Mouse (Mus musculus) limb, embryonic 13.5 days (tissue): Measurements from ENCODE around the gene Man2b1. TPM values are rescaled to one million over a fixed set of nuclear protein-coding genes. Genes with fewer than 3 reads are reported as not detected.
"Not testable (repeated sequence)": the region's sequence is repeated elsewhere in the genome, so short reads cannot be mapped to it uniquely, and the experiment has no call there.

Experiments
- ATAC-seq: fragments of 200-750 bp; cut with Nextera tagmentation; 2 replicates; pipeline ENCODE4 v1.8.0; 2017; ENCODE audit warnings: low read depth, moderate number of reproducible peaks, moderate TSS enrichment; ENCODE audit not compliant: low FRiP score
- H3K27ac ChIP-seq: fragments of 300-500 bp; sonication (generic); 2 replicates; pipeline ENCODE4 v1.5.1; 2015; ENCODE audit warnings: inconsistent platforms, mild to moderate bottlenecking, moderate library complexity
- H3K27me3 ChIP-seq: fragments of 300-500 bp; sonication (generic); 2 replicates; pipeline ENCODE4 v1.6.1; 2015; ENCODE audit warnings: mild to moderate bottlenecking, inconsistent platforms
- H3K36me3 ChIP-seq: fragments of 300-500 bp; sonication (generic); 2 replicates; pipeline ENCODE4 v1.6.1; 2015; ENCODE audit warnings: inconsistent platforms, mild to moderate bottlenecking, moderate library complexity
- H3K4me1 ChIP-seq: fragments of 300-500 bp; sonication (generic); 2 replicates; pipeline ENCODE4 v1.6.1; 2015; ENCODE audit warnings: inconsistent platforms
- H3K4me2 ChIP-seq: fragments of 300-500 bp; sonication (generic); replicated peaks from 2 replicates; pipeline ENCODE4 v1.6.1; 2015; ENCODE audit warnings: inconsistent platforms, mild to moderate bottlenecking, moderate library complexity
- H3K4me3 ChIP-seq: fragments of 300-500 bp; sonication (generic); 2 replicates; pipeline ENCODE4 v1.5.1; 2015; ENCODE audit warnings: moderate library complexity, mild to moderate bottlenecking, inconsistent platforms
- H3K9ac ChIP-seq: fragments of 300-500 bp; sonication (generic); 2 replicates; pipeline ENCODE4 v1.6.1; 2015; ENCODE audit warnings: mild to moderate bottlenecking, inconsistent platforms
- H3K9me3 ChIP-seq: fragments of 300-500 bp; sonication (generic); 2 replicates; pipeline ENCODE4 v1.6.1; 2016; ENCODE audit warnings: inconsistent platforms
- WGBS: fragments of 180-500 bp; shearing (Covaris S2); methylation state at CpG from one replicate; pipeline ENCODE4 v1.1.7; 2015; 5-methylcytosine and 5-hydroxymethylcytosine counted together
- polyA plus RNA-seq: library from polyadenylated mRNA; unstranded; fragments of >200 nt; fragmentation: Nextera tagmentation; extraction: Ambion mirVana; gene quantifications from 2 replicates; pipeline ENCODE4 v1.2.1, GENCODE M21; 2015

Man2b1 gene
- polyA plus RNA-seq, 1 experiment from 2014 or later, result 32.2 TPM

GRCm38 (mm10) chr8:85096196-85096595 lies 13.1 kb downstream of the Man2b1 start:
- H3K4me2 ChIP-seq, result no peak overlapping the region
- H3K9ac ChIP-seq, result no peak overlapping the region
- no peaks in the 10 kb centered on the region for H3K4me1 ChIP-seq
- no peak for ATAC-seq
- 94% methylated on average over 16 of the region's 16 CpGs for WGBS
- H3K4me3 ChIP-seq, result no peak overlapping the region
- H3K27ac ChIP-seq, result no peak overlapping the region
- peaks cover 70% of the 10 kb centered on the region for H3K36me3 ChIP-seq
- H3K9me3 ChIP-seq, result no peaks in the 10 kb centered on the region
- no peaks in the 10 kb centered on the region for H3K27me3 ChIP-seq

- H3K4me3 ChIP-seq, result no peak overlapping the region
- H3K27me3 ChIP-seq, result no peaks in the 10 kb centered on the region
- no peak overlapping the region for H3K4me2 ChIP-seq
- H3K9ac ChIP-seq, result no peak overlapping the region
- no peak for ATAC-seq
- H3K9me3 ChIP-seq, result peaks cover 4% of the 10 kb centered on the region; the same call in 1 of the 2 replicates
- H3K4me1 ChIP-seq, result no peaks in the 10 kb centered on the region
- peaks cover 64% of the 10 kb centered on the region for H3K36me3 ChIP-seq
- no peak overlapping the region for H3K27ac ChIP-seq
- WGBS, result 84% methylated on average over 4 of the region's 4 CpGs
These were observed 13.8 kb downstream of the Man2b1 start for GRCm38 (mm10) chr8:85096850-85097249.

GRCm38 (mm10) chr8:85100076-85100665 lies 17.1 kb downstream of the Man2b1 start:
- no peak overlapping the region for H3K4me3 ChIP-seq
- no peaks in the 10 kb centered on the region for H3K27me3 ChIP-seq
- no peaks in the 10 kb centered on the region for H3K4me1 ChIP-seq
- no peak overlapping the region for H3K9ac ChIP-seq
- ATAC-seq, result no peak
- H3K36me3 ChIP-seq, result peaks cover 37% of the 10 kb centered on the region
- H3K4me2 ChIP-seq, result no peak overlapping the region
- H3K27ac ChIP-seq, result no peak overlapping the region
- WGBS, result 82% methylated on average over 4 of the region's 4 CpGs
- H3K9me3 ChIP-seq, result peaks cover 4% of the 10 kb centered on the region; the same call in 1 of the 2 replicates

GRCm38 (mm10) chr8:85113241-85113640 lies 30.2 kb downstream of the Man2b1 start:
- Histone ChIP-seq H3K9me3 (peaks cover 6% of the 10 kb centered on the region; the same call in 1 of the 2 replicates), H3K27ac (no peak overlapping the region), H3K27me3 (no peaks in the 10 kb centered on the region), H3K4me3 (no peak overlapping the region), H3K4me1 (no peaks in the 10 kb centered on the region), H3K4me2 (no peak overlapping the region), H3K36me3 (peaks cover 50% of the 10 kb centered on the region), H3K9ac (no peak overlapping the region)
- ATAC-seq, result no peak
- 94% methylated on average over 10 of the region's 10 CpGs for WGBS

- ATAC-seq, result no peak
- no peaks in the 10 kb centered on the region for H3K27me3 ChIP-seq
- no peak overlapping the region for H3K27ac ChIP-seq
- peaks cover 6% of the 10 kb centered on the region for H3K4me1 ChIP-seq
- no peak overlapping the region for H3K4me2 ChIP-seq
- WGBS, result 77% methylated on average over 4 of the region's 4 CpGs
- no peak overlapping the region for H3K9ac ChIP-seq
- H3K9me3 ChIP-seq, result peaks cover 6% of the 10 kb centered on the region; the same call in 1 of the 2 replicates
- H3K36me3 ChIP-seq, result peaks cover 28% of the 10 kb centered on the region
- no peak overlapping the region for H3K4me3 ChIP-seq
These were observed 32.4 kb downstream of the Man2b1 start for GRCm38 (mm10) chr8:85115501-85115900.

GRCm38 (mm10) chr8:85116984-85117383 lies 33.9 kb downstream of the Man2b1 start:
- WGBS, result 87% methylated on average over 7 of the region's 7 CpGs
- Histone ChIP-seq H3K36me3 (peaks cover 13% of the 10 kb centered on the region), H3K4me1 (peaks cover 6% of the 10 kb centered on the region), H3K9me3 (peaks cover 3% of the 10 kb centered on the region; the same call in 1 of the 2 replicates), H3K4me3 (no peak overlapping the region), H3K9ac (no peak overlapping the region), H3K4me2 (no peak overlapping the region), H3K27me3 (no peaks in the 10 kb centered on the region), H3K27ac (no peak overlapping the region)
- no peak for ATAC-seq

GRCm38 (mm10) chr8:85119052-85119981 lies 36.2 kb downstream of the Man2b1 start:
- 7% methylated on average over 37 of the region's 37 CpGs for WGBS
- H3K27ac ChIP-seq, result peak overlapping the region; percentile 74; the same call in 1 of the 2 replicates
- H3K27me3 ChIP-seq, result no peaks in the 10 kb centered on the region
- peaks cover 6% of the 10 kb centered on the region for H3K4me1 ChIP-seq
- H3K4me3 ChIP-seq, result peak overlapping the region; percentile 69
- no peaks in the 10 kb centered on the region; the same call in none of the 2 replicates for H3K36me3 ChIP-seq
- ATAC-seq, result peak; percentile 93
- H3K9ac ChIP-seq, result peak overlapping the region; percentile 80
- no peaks in the 10 kb centered on the region for H3K9me3 ChIP-seq
- peak overlapping the region; percentile 79 for H3K4me2 ChIP-seq

GRCm38 (mm10) chr8:85120251-85120650 lies 37.2 kb downstream of the Man2b1 start:
- WGBS, result 82% methylated on average over 5 of the region's 5 CpGs
- H3K9me3 ChIP-seq, H3K27me3 ChIP-seq, H3K36me3 ChIP-seq, H3K4me1 ChIP-seq, H3K9ac ChIP-seq, H3K27ac ChIP-seq, ATAC-seq, H3K4me2 ChIP-seq, H3K4me3 ChIP-seq: not testable (repeated sequence)

GRCm38 (mm10) chr8:85122995-85123394 lies 39.9 kb downstream of the Man2b1 start, which contains the start of gene Zfp791:
Zfp791 (minus strand) TSS chr8:85123095.
- Histone ChIP-seq H3K36me3 (no peaks in the 10 kb centered on the region), H3K4me3 (no peak within 1 kb of the TSS), H3K9ac (no peak within 1 kb of the TSS), H3K9me3 (no peaks in the 10 kb centered on the region), H3K27ac (no peak within 1 kb of the TSS), H3K27me3 (no peaks in the 10 kb centered on the region), H3K4me2 (no peak within 1 kb of the TSS), H3K4me1 (peaks cover 6% of the 10 kb centered on the region)
- 81% methylated on average over 3 of the region's 3 CpGs for WGBS
- no peak for ATAC-seq

GRCm38 (mm10) chr8:85123691-85124090 lies 40.6 kb downstream of the Man2b1 start:
- no peak overlapping the region for H3K4me2 ChIP-seq
- no peaks in the 10 kb centered on the region for H3K36me3 ChIP-seq
- ATAC-seq, result no peak
- no peak overlapping the region for H3K4me3 ChIP-seq
- H3K9me3 ChIP-seq, result no peaks in the 10 kb centered on the region
- no peak overlapping the region for H3K9ac ChIP-seq
- WGBS, result 94% methylated on average over 8 of the region's 8 CpGs
- no peak overlapping the region for H3K27ac ChIP-seq
- peaks cover 4% of the 10 kb centered on the region for H3K4me1 ChIP-seq
- H3K27me3 ChIP-seq, result no peaks in the 10 kb centered on the region

GRCm38 (mm10) chr8:85132335-85132734 lies 49.3 kb downstream of the Man2b1 start:
- no peaks in the 10 kb centered on the region for H3K4me1 ChIP-seq
- no peak overlapping the region for H3K9ac ChIP-seq
- peaks cover 7% of the 10 kb centered on the region for H3K27me3 ChIP-seq
- no peaks in the 10 kb centered on the region for H3K9me3 ChIP-seq
- H3K4me3 ChIP-seq, result no peak overlapping the region
- no peak overlapping the region for H3K4me2 ChIP-seq
- no peak for ATAC-seq
- no peaks in the 10 kb centered on the region for H3K36me3 ChIP-seq
- H3K27ac ChIP-seq, result no peak overlapping the region
- WGBS, result 93% methylated on average over 1 of the region's 1 CpGs

- H3K4me1 ChIP-seq, H3K4me3 ChIP-seq, H3K27ac ChIP-seq, H3K27me3 ChIP-seq, H3K9me3 ChIP-seq, H3K4me2 ChIP-seq, H3K9ac ChIP-seq, ATAC-seq, H3K36me3 ChIP-seq: not testable (repeated sequence)
- WGBS, result 96% methylated on average over 2 of the region's 2 CpGs
These were observed 52.6 kb downstream of the Man2b1 start for GRCm38 (mm10) chr8:85135690-85136089.
